Mouse (Mus musculus): ENCODE measurements at regions not wholly inside any gene's neighbourhood (a gene's known extent, or its start where the extent isn't known, plus 50 kb on each side); places are given as distances from the start of the nearest gene placed in this dataset.

GRCm38 (mm10) chr10:117445181-117445790 lies 65.5 kb upstream of the Cpsf6 start:
- 76% methylated on average over 6 of the region's 6 CpGs for WGBS
- H3K9me3 ChIP-seq (ENCODE audit: control insufficient read depth, low read length): peaks cover 5% of the 10 kb centered on the region; the same call in 1 of the 2 replicates
- H3K27ac ChIP-seq (ENCODE audit: low read depth, low read length): no peak overlapping the region
- H3K4me1 ChIP-seq (ENCODE audit: control insufficient read depth, insufficient read depth, low read length): peaks cover 5% of the 10 kb centered on the region; the same call in 1 of the 2 replicates
- H3K4me2 ChIP-seq: no peak overlapping the region
- no peaks in the 10 kb centered on the region for H3K36me3 ChIP-seq (ENCODE audit: control insufficient read depth, insufficient read depth, low read length)
- ATAC-seq (ENCODE audit: low FRiP score) (no peak), DNase-seq (ENCODE audit: low spot score, missing footprints) (no peak)
- no peak overlapping the region for H3K4me3 ChIP-seq (ENCODE audit: low read depth, low read length)
- peaks cover 7% of the 10 kb centered on the region for H3K27me3 ChIP-seq (ENCODE audit: control insufficient read depth, insufficient read depth, low read length)
- H3K9ac ChIP-seq (ENCODE audit: low read length): no peak overlapping the region

GRCm38 (mm10) chr10:117444761-117445160 lies 64.9 kb upstream of the Cpsf6 start:
- Histone ChIP-seq H3K9me3 (ENCODE audit: control insufficient read depth, low read length) (peaks cover 5% of the 10 kb centered on the region; the same call in 1 of the 2 replicates), H3K4me3 (ENCODE audit: low read depth, low read length) (no peak overlapping the region), H3K27me3 (ENCODE audit: control insufficient read depth, insufficient read depth, low read length) (peaks cover 11% of the 10 kb centered on the region), H3K9ac (ENCODE audit: low read length) (no peak overlapping the region), H3K36me3 (ENCODE audit: control insufficient read depth, insufficient read depth, low read length) (no peaks in the 10 kb centered on the region), H3K27ac (ENCODE audit: low read depth, low read length) (no peak overlapping the region), H3K4me1 (ENCODE audit: control insufficient read depth, insufficient read depth, low read length) (peaks cover 5% of the 10 kb centered on the region; the same call in 1 of the 2 replicates), H3K4me2 (no peak overlapping the region)
- 90% methylated on average over 10 of the region's 10 CpGs for WGBS
- DNase-seq (ENCODE audit: low spot score, missing footprints) (no peak), ATAC-seq (ENCODE audit: low FRiP score) (no peak)

- Histone ChIP-seq H3K36me3 (ENCODE audit: control insufficient read depth, insufficient read depth, low read length) (no peaks in the 10 kb centered on the region), H3K4me1 (ENCODE audit: control insufficient read depth, insufficient read depth, low read length) (peaks cover 5% of the 10 kb centered on the region; the same call in 1 of the 2 replicates), H3K9me3 (ENCODE audit: control insufficient read depth, low read length) (peaks cover 5% of the 10 kb centered on the region; the same call in 1 of the 2 replicates), H3K27me3 (ENCODE audit: control insufficient read depth, insufficient read depth, low read length) (peaks cover 11% of the 10 kb centered on the region), H3K27ac (ENCODE audit: low read depth, low read length) (no peak overlapping the region), H3K4me2 (no peak overlapping the region), H3K4me3 (ENCODE audit: low read depth, low read length) (no peak overlapping the region), H3K9ac (ENCODE audit: low read length) (no peak overlapping the region)
- no peak for DNase-seq (ENCODE audit: low spot score, missing footprints)
- ATAC-seq (ENCODE audit: low FRiP score): no peak
- WGBS: 94% methylated on average over 4 of the region's 4 CpGs
Observed at GRCm38 (mm10) chr10:117443426-117444350, 63.9 kb upstream of the Cpsf6 start.

- Histone ChIP-seq H3K4me3 (ENCODE audit: low read depth, low read length) (no peak overlapping the region), H3K4me2 (peak overlapping the region; percentile 40), H3K27me3 (ENCODE audit: control insufficient read depth, insufficient read depth, low read length) (peaks cover 11% of the 10 kb centered on the region), H3K9me3 (ENCODE audit: control insufficient read depth, low read length) (peaks cover 5% of the 10 kb centered on the region; the same call in 1 of the 2 replicates), H3K9ac (ENCODE audit: low read length) (peak overlapping the region; percentile 24; the same call in 1 of the 2 replicates), H3K36me3 (ENCODE audit: control insufficient read depth, insufficient read depth, low read length) (no peaks in the 10 kb centered on the region), H3K27ac (ENCODE audit: low read depth, low read length) (peak overlapping the region; percentile 35), H3K4me1 (ENCODE audit: control insufficient read depth, insufficient read depth, low read length) (peaks cover 5% of the 10 kb centered on the region; the same call in 1 of the 2 replicates)
- 63% methylated on average over 17 of the region's 17 CpGs for WGBS
- no peak for ATAC-seq (ENCODE audit: low FRiP score)
- peak; percentile 87 for DNase-seq (ENCODE audit: low spot score, missing footprints)
Observed at GRCm38 (mm10) chr10:117441979-117442803, 62.4 kb upstream of the Cpsf6 start.

GRCm38 (mm10) chr10:117441121-117441978 lies 61.5 kb upstream of the Cpsf6 start:
- Histone ChIP-seq H3K27me3 (ENCODE audit: control insufficient read depth, insufficient read depth, low read length) (peaks cover 11% of the 10 kb centered on the region), H3K9ac (ENCODE audit: low read length) (peak overlapping the region; percentile 24; the same call in 1 of the 2 replicates), H3K27ac (ENCODE audit: low read depth, low read length) (peak overlapping the region; percentile 35), H3K4me3 (ENCODE audit: low read depth, low read length) (peak overlapping the region; percentile 20), H3K4me1 (ENCODE audit: control insufficient read depth, insufficient read depth, low read length) (peaks cover 5% of the 10 kb centered on the region; the same call in 1 of the 2 replicates), H3K4me2 (peak overlapping the region; percentile 40), H3K9me3 (ENCODE audit: control insufficient read depth, low read length) (peaks cover 5% of the 10 kb centered on the region; the same call in 1 of the 2 replicates), H3K36me3 (ENCODE audit: control insufficient read depth, insufficient read depth, low read length) (no peaks in the 10 kb centered on the region)
- DNase-seq (ENCODE audit: low spot score, missing footprints) (peak; percentile 94), ATAC-seq (ENCODE audit: low FRiP score) (peak; percentile 86)
- 5% methylated on average over 24 of the region's 24 CpGs for WGBS

GRCm38 (mm10) chr10:117440225-117440976 lies 60.6 kb upstream of the Cpsf6 start:
- ATAC-seq (ENCODE audit: low FRiP score) (no peak), DNase-seq (ENCODE audit: low spot score, missing footprints) (no peak)
- Histone ChIP-seq H3K27me3 (ENCODE audit: control insufficient read depth, insufficient read depth, low read length) (peaks cover 11% of the 10 kb centered on the region), H3K4me3 (ENCODE audit: low read depth, low read length) (no peak overlapping the region), H3K27ac (ENCODE audit: low read depth, low read length) (no peak overlapping the region), H3K4me2 (no peak overlapping the region), H3K4me1 (ENCODE audit: control insufficient read depth, insufficient read depth, low read length) (peaks cover 5% of the 10 kb centered on the region; the same call in 1 of the 2 replicates), H3K36me3 (ENCODE audit: control insufficient read depth, insufficient read depth, low read length) (no peaks in the 10 kb centered on the region), H3K9ac (ENCODE audit: low read length) (no peak overlapping the region), H3K9me3 (ENCODE audit: control insufficient read depth, low read length) (peaks cover 5% of the 10 kb centered on the region; the same call in 1 of the 2 replicates)
- 82% methylated on average over 9 of the region's 9 CpGs for WGBS

- no peak overlapping the region for H3K27ac ChIP-seq (ENCODE audit: low read depth, low read length)
- no peaks in the 10 kb centered on the region for H3K36me3 ChIP-seq (ENCODE audit: control insufficient read depth, insufficient read depth, low read length)
- WGBS: 87% methylated on average over 3 of the region's 3 CpGs
- peaks cover 11% of the 10 kb centered on the region for H3K27me3 ChIP-seq (ENCODE audit: control insufficient read depth, insufficient read depth, low read length)
- ATAC-seq (ENCODE audit: low FRiP score) (no peak), DNase-seq (ENCODE audit: low spot score, missing footprints) (no peak)
- no peak overlapping the region for H3K4me3 ChIP-seq (ENCODE audit: low read depth, low read length)
- peaks cover 5% of the 10 kb centered on the region; the same call in 1 of the 2 replicates for H3K4me1 ChIP-seq (ENCODE audit: control insufficient read depth, insufficient read depth, low read length)
- no peak overlapping the region for H3K9ac ChIP-seq (ENCODE audit: low read length)
- H3K9me3 ChIP-seq (ENCODE audit: control insufficient read depth, low read length): peaks cover 5% of the 10 kb centered on the region; the same call in 1 of the 2 replicates
- no peak overlapping the region for H3K4me2 ChIP-seq
Observed at GRCm38 (mm10) chr10:117439206-117440110, 59.6 kb upstream of the Cpsf6 start.
